Comparison of ENCODE assay signal across 8 mouse cellular contexts in genomic region chr4:135306971-135307632, GRCm38 (mm10). TPM values are rescaled to one million over a fixed set of nuclear protein-coding genes. Genes with fewer than 3 reads are reported as not detected.
DNase-seq lines count a peak whose midpoint lies in the region; ATAC-seq lines count a peak whose summit lies in the region.

No protein-coding gene starts in this region.

- H3K4me3 ChIP-seq in megakaryocyte, embryonic 14.5 days (replicated peaks), result peak overlapping the region; percentile 12
- no peak overlapping the region for H3K4me3 ChIP-seq in forebrain, embryonic 12.5 days (replicated peaks)
- no peak overlapping the region for H3K4me3 ChIP-seq in kidney, embryonic 16.5 days (ENCODE audit: low read length)
- H3K4me3 ChIP-seq in midbrain, embryonic 14.5 days (replicated peaks; ENCODE audit: low read depth, low read length), result no peak overlapping the region

- H3K27me3 ChIP-seq in megakaryocyte, embryonic 14.5 days (replicated peaks), result no peaks in the 10 kb centered on the region
- H3K27me3 ChIP-seq in forebrain, embryonic 12.5 days, result no peaks in the 10 kb centered on the region
- H3K27me3 ChIP-seq in kidney, embryonic 16.5 days (ENCODE audit: insufficient read depth, low read length), result no peaks in the 10 kb centered on the region
- H3K27me3 ChIP-seq in midbrain, embryonic 14.5 days (ENCODE audit: control insufficient read depth, insufficient read depth, low read length), result no peaks in the 10 kb centered on the region

- H3K4me1 ChIP-seq in megakaryocyte, embryonic 14.5 days, result peaks cover 77% of the 10 kb centered on the region
- H3K4me1 ChIP-seq in forebrain, embryonic 12.5 days, result no peaks in the 10 kb centered on the region
- peaks cover 26% of the 10 kb centered on the region for H3K4me1 ChIP-seq in kidney, embryonic 16.5 days (ENCODE audit: insufficient read depth, low read length)
- no peaks in the 10 kb centered on the region for H3K4me1 ChIP-seq in midbrain, embryonic 14.5 days (ENCODE audit: control insufficient read depth, insufficient read depth, low read length)

- no peak for ATAC-seq in megakaryocyte, adult 5-6 weeks (ENCODE audit: poor library complexity, severe bottlenecking)
- ATAC-seq in forebrain, embryonic 12.5 days (ENCODE audit: low FRiP score), result no peak
- ATAC-seq in kidney, embryonic 16.5 days (ENCODE audit: low FRiP score, low TSS enrichment), result no peak
- ATAC-seq in midbrain, embryonic 14.5 days (ENCODE audit: low FRiP score, low TSS enrichment), result no peak

- no peak overlapping the region for H3K27ac ChIP-seq in forebrain, embryonic 12.5 days
- 0 out of 2 replicates have a peak overlapping the region, but pooled peaks have one; percentile 1 for H3K27ac ChIP-seq in kidney, embryonic 16.5 days (ENCODE audit: low read length)
- H3K27ac ChIP-seq in midbrain, embryonic 14.5 days (replicated peaks; ENCODE audit: low read depth, low read length), result no peak overlapping the region

- WGBS in forebrain, embryonic 12.5 days, result 43% methylated on average over 17 of the region's 17 CpGs
- 48% methylated on average over 17 of the region's 17 CpGs for WGBS in kidney, embryonic 16.5 days
- 38% methylated on average over 17 of the region's 17 CpGs for WGBS in midbrain, embryonic 14.5 days

- no peaks in the 10 kb centered on the region for H3K9me3 ChIP-seq in megakaryocyte, embryonic 14.5 days
- H3K9me3 ChIP-seq in forebrain, embryonic 12.5 days, result no peaks in the 10 kb centered on the region
- H3K9me3 ChIP-seq in kidney, embryonic 16.5 days (ENCODE audit: low read length), result no peaks in the 10 kb centered on the region
- H3K9me3 ChIP-seq in midbrain, embryonic 14.5 days (ENCODE audit: control insufficient read depth, low read length), result no peaks in the 10 kb centered on the region

- no peak overlapping the region for H3K9ac ChIP-seq in forebrain, embryonic 12.5 days
- no peak overlapping the region for H3K9ac ChIP-seq in kidney, embryonic 16.5 days (replicated peaks; ENCODE audit: low read length)
- no peak overlapping the region for H3K9ac ChIP-seq in midbrain, embryonic 14.5 days (replicated peaks; ENCODE audit: low read length)

- peak; percentile 25 for DNase-seq in midbrain, embryonic 14.5 days
- no peak for DNase-seq in cerebellum, adult 9-11 months
- no peak for DNase-seq in cerebellum, adult 9-10 months
- no peak for DNase-seq in right cerebral cortex, adult 2 months (ENCODE audit: low spot score in 2 of 2)

- no peaks in the 10 kb centered on the region for H3K36me3 ChIP-seq in megakaryocyte, embryonic 14.5 days (replicated peaks; ENCODE audit: low read length)
- H3K36me3 ChIP-seq in forebrain, embryonic 12.5 days (replicated peaks), result no peaks in the 10 kb centered on the region
- H3K36me3 ChIP-seq in kidney, embryonic 16.5 days (ENCODE audit: insufficient read depth, low read length), result no peaks in the 10 kb centered on the region
- H3K36me3 ChIP-seq in midbrain, embryonic 14.5 days (ENCODE audit: control insufficient read depth, insufficient read depth, low read length), result no peaks in the 10 kb centered on the region

- H3K4me2 ChIP-seq in forebrain, embryonic 12.5 days, result 0 out of 2 replicates have a peak overlapping the region, but pooled peaks have one; percentile 10
- no peak overlapping the region for H3K4me2 ChIP-seq in kidney, embryonic 16.5 days (replicated peaks; ENCODE audit: low read depth, low read length)
- no peak overlapping the region for H3K4me2 ChIP-seq in midbrain, embryonic 14.5 days (ENCODE audit: low read length)

RNA-seq across cellular contexts. Expression of gene Clic4, which starts 34.5 kb away (rescaled TPM):
- 19.4 and 27.6 TPM in 2 replicates for polyA plus RNA-seq in megakaryocyte, embryonic 14.5 days (2012; ENCODE audit: insufficient read depth, low replicate concordance)
- 28.4 and 29.7 TPM in 2 replicates for total RNA-seq in megakaryocyte, adult 5-6 weeks (2015)
- 32.3 and 39.2 TPM in 2 replicates for total RNA-seq in megakaryocyte, adult 5-6 weeks (2017)
- 205 and 221 TPM in 2 replicates for polyA plus RNA-seq in forebrain, embryonic 12.5 days (2016; fragmentation: Nextera tagmentation; extraction: Ambion mirVana)
- polyA plus RNA-seq in kidney, embryonic 16.5 days (2015; fragmentation: Nextera tagmentation; extraction: Ambion mirVana), result 209 and 228 TPM in 2 replicates
- polyA plus RNA-seq in midbrain, embryonic 14.5 days (2014; fragmentation: Nextera tagmentation; extraction: Ambion mirVana), result 34.9 and 61.9 TPM in 2 replicates

RNA-seq across cellular contexts. Expression of gene Srrm1, which starts 46.0 kb away (rescaled TPM):
- 207 and 466 TPM in 2 replicates for polyA plus RNA-seq in megakaryocyte, embryonic 14.5 days (2012; ENCODE audit: insufficient read depth, low replicate concordance)
- 144 and 146 TPM in 2 replicates for total RNA-seq in megakaryocyte, adult 5-6 weeks (2015)
- 80.5 and 112 TPM in 2 replicates for total RNA-seq in megakaryocyte, adult 5-6 weeks (2017)
- 272 and 275 TPM in 2 replicates for polyA plus RNA-seq in forebrain, embryonic 12.5 days (2016; fragmentation: Nextera tagmentation; extraction: Ambion mirVana)
- polyA plus RNA-seq in kidney, embryonic 16.5 days (2015; fragmentation: Nextera tagmentation; extraction: Ambion mirVana), result 180 and 233 TPM in 2 replicates
- 160 and 179 TPM in 2 replicates for polyA plus RNA-seq in midbrain, embryonic 14.5 days (2014; fragmentation: Nextera tagmentation; extraction: Ambion mirVana)
